Mouse (Mus musculus) liver, postnatal 0 days (tissue): ENCODE measurements around the gene Atad5.

Experiments
- CTCF ChIP-seq: sonication (generic); IDR thresholded peaks from 2 replicates; pipeline ENCODE4 v1.5.1; 2016; ENCODE audit warnings: antibody characterized with exemption, low read depth
- EP300 ChIP-seq: IDR thresholded peaks from 2 replicates; pipeline ENCODE4 v1.6.1; 2016; ENCODE audit warnings: antibody characterized with exemption, low read depth, mild to moderate bottlenecking

- TF ChIP-seq CTCF (no peak), EP300 (peak; percentile 72)
Observed at GRCm38 (mm10) chr11:80171884-80172283, 82.7 kb downstream of the Atad5 start.
